Comparison of ENCODE assay signal across 25 mouse cellular contexts in the genomic region with DNA sequence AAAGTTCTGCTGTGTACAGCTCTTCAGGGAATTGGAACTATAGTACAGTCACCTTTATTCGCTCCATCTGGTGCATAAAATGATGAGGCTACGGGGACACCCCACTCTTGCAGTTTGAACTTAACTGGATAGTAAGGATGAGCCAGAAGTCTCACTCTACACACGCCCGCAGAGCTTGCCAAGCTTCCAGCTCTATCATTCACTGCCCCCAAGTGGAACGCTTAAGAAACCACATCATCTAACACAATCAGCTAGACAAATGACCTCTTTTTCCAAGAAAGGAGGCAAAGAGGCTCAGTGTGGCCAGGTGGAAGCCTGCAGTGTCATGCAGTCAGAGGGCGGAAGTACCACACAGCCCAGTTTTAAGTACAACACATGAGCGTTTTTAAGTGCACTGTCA. TPM values are rescaled to one million over a fixed set of nuclear protein-coding genes. Genes with fewer than 3 reads are reported as not detected.
A peak's percentile ranks its signal among the peaks of the same experiment; 100 is the strongest.
DNase-seq lines count a peak whose midpoint lies in the region; ATAC-seq and TF ChIP-seq lines count a peak whose summit lies in the region.
"Had no signal": no experiment of that assay in that cellular context is flagged by ENCODE, and none has a peak within 500 bp of the region (broad histone marks: within the 10 kb centered on the region; RNA-seq: fewer than 3 reads in every experiment).

No protein-coding gene starts in this region.

- no peak overlapping the region for H3K27ac ChIP-seq in layer of hippocampus, adult 2 months
- no peak overlapping the region for H3K27ac ChIP-seq in stomach, postnatal 0 days (replicated peaks)
- H3K27ac ChIP-seq: forebrain, embryonic 10.5 days; forebrain, embryonic 13.5 days; heart, adult 2 months; heart, embryonic 10.5 days; hindbrain, embryonic 10.5 days; hindbrain, embryonic 13.5 days; intestine, embryonic 15.5 days had no signal

- TF ChIP-seq EP300 in stomach, postnatal 0 days (optimal IDR thresholded peaks at IDR 0.05): no peak

- TF ChIP-seq CTCF in layer of hippocampus, adult 2 months (conservative IDR thresholded peaks at IDR 0.05): peak; percentile 54
- TF ChIP-seq CTCF in stomach, postnatal 0 days (IDR thresholded peaks at IDR 0.05; ENCODE audit: low read depth): peak; percentile 13; the same call in 1 of the 2 replicates

- no peaks in the 10 kb centered on the region for H3K27me3 ChIP-seq in stomach, postnatal 0 days (ENCODE audit: control insufficient read depth, insufficient read depth, low read length)
- H3K27me3 ChIP-seq: forebrain, embryonic 13.5 days had no signal

- no peak overlapping the region for H3K4me3 ChIP-seq in layer of hippocampus, adult 2 months
- H3K4me3 ChIP-seq in stomach, postnatal 0 days (ENCODE audit: low read depth, low read length): no peak overlapping the region
- H3K4me3 ChIP-seq: forebrain, embryonic 10.5 days; forebrain, embryonic 13.5 days; heart, adult 2 months; heart, embryonic 10.5 days; hindbrain, embryonic 10.5 days; hindbrain, embryonic 13.5 days; intestine, embryonic 15.5 days had no signal

- no peaks in the 10 kb centered on the region for H3K36me3 ChIP-seq in stomach, postnatal 0 days (ENCODE audit: control insufficient read depth, insufficient read depth, low read length)
- H3K36me3 ChIP-seq: forebrain, embryonic 10.5 days; hindbrain, embryonic 10.5 days; hindbrain, embryonic 13.5 days; intestine, embryonic 15.5 days had no signal

- H3K9ac ChIP-seq in stomach, postnatal 0 days (ENCODE audit: low read length): no peak overlapping the region
- H3K9ac ChIP-seq: forebrain, embryonic 13.5 days; hindbrain, embryonic 13.5 days; intestine, embryonic 15.5 days had no signal

- no peaks in the 10 kb centered on the region for H3K4me1 ChIP-seq in stomach, postnatal 0 days (replicated peaks; ENCODE audit: control insufficient read depth, insufficient read depth)
- H3K4me1 ChIP-seq: forebrain, embryonic 10.5 days; forebrain, embryonic 13.5 days; heart, embryonic 10.5 days; hindbrain, embryonic 10.5 days; hindbrain, embryonic 13.5 days; intestine, embryonic 15.5 days had no signal

- DNase-seq in layer of hippocampus, adult 2 months (ENCODE audit: low spot score in 2 of 2): no peak
- no peak for DNase-seq in layer of hippocampus, adult 9-10 months (ENCODE audit: low spot score)
- peak; percentile 6 for DNase-seq in 3T3-L1 (ENCODE audit: low read depth, low spot score)
- peak; percentile 2 for DNase-seq in R1 (ENCODE audit: low read depth, low spot score)
- no peak for DNase-seq in stomach, postnatal 0 days (ENCODE audit: low spot score)
- DNase-seq in thymus, postnatal 0 days (ENCODE audit: low spot score): no peak
- DNase-seq in heart, adult 11 months: no peak
- DNase-seq: adrenal gland, adult 2 months; adrenal gland, postnatal 14 days; cerebellum, adult 11-12 months; cerebellum, adult 8-10 months; cerebellum, postnatal 10 days; cerebellum, postnatal 36 days; embryo, embryonic 11 days; gastrocnemius, postnatal 25 days; heart, adult 2 months had no signal

- H3K9me3 ChIP-seq in stomach, postnatal 0 days (ENCODE audit: control insufficient read depth, low read length): no peaks in the 10 kb centered on the region
- H3K9me3 ChIP-seq: forebrain, embryonic 10.5 days; forebrain, embryonic 13.5 days; heart, embryonic 10.5 days; hindbrain, embryonic 10.5 days; hindbrain, embryonic 13.5 days; intestine, embryonic 15.5 days had no signal

- no peak for ATAC-seq in stomach, postnatal 0 days (ENCODE audit: low FRiP score, low TSS enrichment)
- ATAC-seq: CD4-positive, CD25-positive, alpha-beta regulatory T cell, adult 4 months; forebrain, embryonic 13.5 days; forebrain, embryonic 16.5 days; hindbrain, embryonic 16.5 days; intestine, embryonic 15.5 days had no signal

- 69% methylated on average over 7 of the region's 7 CpGs for WGBS in stomach, postnatal 0 days

- H3K4me2 ChIP-seq in stomach, postnatal 0 days (replicated peaks; ENCODE audit: low read depth): no peak overlapping the region
- H3K4me2 ChIP-seq: forebrain, embryonic 13.5 days; hindbrain, embryonic 13.5 days; intestine, embryonic 15.5 days had no signal

RNA-seq across cellular contexts. Expression of a gene that starts 19.6 kb away (rescaled TPM):
- 10 to 100 TPM; 20.9 to 21.0 TPM for total RNA-seq in layer of hippocampus, adult 2 months (2021)
- 5.7 and 6.0 TPM in 2 replicates for polyA plus RNA-seq in stomach, postnatal 0 days (2015; fragmentation: Nextera tagmentation; extraction: Ambion mirVana)
- 11.0 and 11.2 TPM in 2 replicates for polyA plus RNA-seq in thymus, postnatal 0 days (2015; fragmentation: Nextera tagmentation; extraction: Ambion mirVana)

Comparison
In these comparisons a context has a peak if more than half of its experiments do, and no peak if none do; other contexts are left out.
1. DNase-seq: peak in 3T3-L1 (single experiment) and R1 (single experiment); none in layer of hippocampus, adult 2 months (0 of 2), layer of hippocampus, adult 9-10 months (single experiment), stomach, postnatal 0 days (single experiment), thymus, postnatal 0 days (single experiment) and heart, adult 11 months (single experiment).